Comparison of ENCODE assay signal across 9 mouse cellular contexts in the genomic region with DNA sequence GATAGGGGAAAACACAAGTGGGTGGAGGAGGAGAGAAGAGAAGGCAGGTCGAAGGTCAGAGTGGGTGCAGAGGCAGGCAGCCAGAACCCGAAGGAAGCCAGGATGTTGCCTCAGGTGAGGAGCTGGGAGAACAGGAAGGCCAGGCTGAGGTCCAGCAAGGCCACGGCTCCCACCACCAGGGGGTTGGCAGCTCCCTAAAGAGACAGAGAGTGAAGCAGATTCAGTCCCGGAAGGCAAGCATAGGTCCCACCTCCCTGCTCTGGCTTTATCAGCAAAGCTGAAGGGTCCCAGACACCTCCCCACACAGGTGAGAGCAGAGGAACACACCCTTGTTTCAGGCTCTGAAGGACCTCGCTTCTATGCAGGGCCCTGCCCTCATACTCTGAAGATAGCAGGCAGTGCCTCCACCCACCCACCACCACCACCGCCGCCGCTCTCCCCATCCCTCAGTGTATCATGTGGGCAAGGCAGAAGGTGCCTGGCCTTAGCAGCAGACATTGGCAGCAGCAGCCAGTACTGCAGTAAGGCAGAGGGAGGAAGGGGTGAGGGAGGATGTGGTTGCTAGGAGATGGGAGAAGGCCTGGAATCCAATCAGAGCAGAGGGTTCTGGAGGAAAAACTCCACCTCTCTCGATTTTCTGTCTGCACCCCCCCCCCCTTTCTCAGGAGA. TPM values are rescaled to one million over a fixed set of nuclear protein-coding genes. Genes with fewer than 3 reads are reported as not detected.
DNase-seq lines count a peak whose midpoint lies in the region; ATAC-seq lines count a peak whose summit lies in the region.
"Had no signal": no experiment of that assay in that cellular context is flagged by ENCODE, and none has a peak within 500 bp of the region (broad histone marks: within the 10 kb centered on the region; RNA-seq: fewer than 3 reads in every experiment).

No protein-coding gene starts in this region.

- H3K27me3 ChIP-seq in liver, embryonic 11.5 days (replicated peaks; ENCODE audit: control insufficient read depth, insufficient read depth, low read length): peaks cover 46% of the 10 kb centered on the region
- H3K27me3 ChIP-seq in hindbrain, embryonic 10.5 days (ENCODE audit: insufficient read depth, poor library complexity, severe bottlenecking): peaks cover 63% of the 10 kb centered on the region
- peaks cover 17% of the 10 kb centered on the region for H3K27me3 ChIP-seq in stomach, embryonic 15.5 days (replicated peaks)

- ATAC-seq in liver, embryonic 11.5 days (replicated peaks; ENCODE audit: low FRiP score): 0 out of 2 replicates have a peak, but pooled peaks have one; percentile 13
- ATAC-seq in stomach, embryonic 15.5 days (ENCODE audit: insufficient read depth, low FRiP score, low read depth): peak; percentile 14; the same call in 1 of the 2 replicates

- H3K4me2 ChIP-seq in liver, embryonic 11.5 days: no peak overlapping the region
- no peak overlapping the region for H3K4me2 ChIP-seq in stomach, embryonic 15.5 days

- no peak overlapping the region for H3K27ac ChIP-seq in liver, embryonic 11.5 days (ENCODE audit: low read depth, low read length)
- no peak overlapping the region; the same call in 1 of the 2 replicates for H3K27ac ChIP-seq in hindbrain, embryonic 10.5 days
- H3K27ac ChIP-seq in stomach, embryonic 15.5 days: no peak overlapping the region

- DNase-seq in liver, embryonic 11.5 days (ENCODE audit: low spot score): no peak
- no peak for DNase-seq in liver
- DNase-seq in hindbrain, embryonic 10.5 days (ENCODE audit: low spot score): peak; percentile 43
- DNase-seq in left cerebral cortex, postnatal 4 days: peak; percentile 84
- DNase-seq in gastrocnemius, postnatal 25 days: no peak
- no peak for DNase-seq in gastrocnemius, postnatal 14 days
- no peak for DNase-seq in urinary bladder, adult 18-20 months (ENCODE audit: low spot score in 2 of 2)

- H3K9me3 ChIP-seq in liver, embryonic 11.5 days (ENCODE audit: control insufficient read depth, low read length): no peaks in the 10 kb centered on the region
- H3K9me3 ChIP-seq in hindbrain, embryonic 10.5 days: no peaks in the 10 kb centered on the region
- no peaks in the 10 kb centered on the region for H3K9me3 ChIP-seq in stomach, embryonic 15.5 days

- H3K4me3 ChIP-seq in liver, embryonic 11.5 days (ENCODE audit: low read depth, low read length): no peak overlapping the region
- H3K4me3 ChIP-seq in hindbrain, embryonic 10.5 days: no peak overlapping the region
- H3K4me3 ChIP-seq in stomach, embryonic 15.5 days (replicated peaks): no peak overlapping the region

- intact Hi-C loops in left cerebral cortex, postnatal 4 days (cut with DNase I): no loop called here
- intact Hi-C loops in gastrocnemius, postnatal 14 days (cut with DNase I; ENCODE audit: low total_unique reads): no loop called here

- H3K4me1 ChIP-seq in liver, embryonic 11.5 days (replicated peaks; ENCODE audit: control insufficient read depth, insufficient read depth, low read length): peaks cover 16% of the 10 kb centered on the region; the same call in 1 of the 2 replicates
- peaks cover 56% of the 10 kb centered on the region for H3K4me1 ChIP-seq in hindbrain, embryonic 10.5 days (replicated peaks)
- H3K4me1 ChIP-seq in stomach, embryonic 15.5 days: peaks cover 34% of the 10 kb centered on the region

- 34% methylated on average over 9 of the region's 9 CpGs for WGBS in liver, embryonic 11.5 days
- WGBS in hindbrain, embryonic 10.5 days: 31% methylated on average over 9 of the region's 9 CpGs
- 36% methylated on average over 9 of the region's 9 CpGs for WGBS in stomach, embryonic 15.5 days

- no peak overlapping the region for H3K9ac ChIP-seq in liver, embryonic 11.5 days (ENCODE audit: low read depth, low read length)
- H3K9ac ChIP-seq in stomach, embryonic 15.5 days: no peak overlapping the region

- H3K36me3 ChIP-seq in liver, embryonic 11.5 days (ENCODE audit: control insufficient read depth, insufficient read depth, low read length): no peaks in the 10 kb centered on the region
- H3K36me3 ChIP-seq in hindbrain, embryonic 10.5 days: no peaks in the 10 kb centered on the region
- no peaks in the 10 kb centered on the region for H3K36me3 ChIP-seq in stomach, embryonic 15.5 days

RNA-seq across cellular contexts. Expression of a gene that starts 1.9 kb away (rescaled TPM):
- 45.1 and 52.9 TPM in 2 replicates for polyA plus RNA-seq in liver, embryonic 11.5 days (2014; fragmentation: Nextera tagmentation; extraction: Ambion mirVana)
- polyA plus RNA-seq in hindbrain, embryonic 10.5 days (2016; fragmentation: Nextera tagmentation; extraction: Ambion mirVana): 14.5 and 16.3 TPM in 2 replicates
- total RNA-seq in left cerebral cortex, postnatal 4 days (2021): 10 to 100 TPM; 25.8 to 31.4 TPM
- 38.5 and 42.5 TPM in 2 replicates for polyA plus RNA-seq in stomach, embryonic 15.5 days (2015; fragmentation: Nextera tagmentation; extraction: Ambion mirVana)
- 1 to 10 TPM; 4.8 to 5.7 TPM for total RNA-seq in gastrocnemius, postnatal 25 days (2021)
- total RNA-seq in gastrocnemius, postnatal 14 days (2021): 1 to 10 TPM; 4.1 to 7.0 TPM

RNA-seq across cellular contexts. Expression of a gene that starts 8.4 kb away (rescaled TPM):
- polyA plus RNA-seq in liver, embryonic 11.5 days (2014; fragmentation: Nextera tagmentation; extraction: Ambion mirVana): 0.44 and 0.60 TPM in 2 replicates
- 0.75 and 1.7 TPM in 2 replicates for polyA plus RNA-seq in hindbrain, embryonic 10.5 days (2016; fragmentation: Nextera tagmentation; extraction: Ambion mirVana)
- total RNA-seq in left cerebral cortex, postnatal 4 days (2021): 100 to 1,000 TPM; 366 to 399 TPM
- polyA plus RNA-seq in stomach, embryonic 15.5 days (2015; fragmentation: Nextera tagmentation; extraction: Ambion mirVana): 1.6 and 2.1 TPM in 2 replicates
- under 1 TPM; 0.28 to 0.35 TPM for total RNA-seq in gastrocnemius, postnatal 25 days (2021)
- total RNA-seq in gastrocnemius, postnatal 14 days (2021): under 1 TPM; 0.42 to 0.62 TPM
- total RNA-seq: common myeloid progenitor, adult 5-6 weeks had no signal

RNA-seq across cellular contexts. Expression of a gene that starts 13.8 kb away (rescaled TPM):
- polyA plus RNA-seq in liver, embryonic 11.5 days (2014; fragmentation: Nextera tagmentation; extraction: Ambion mirVana): 10.5 and 12.6 TPM in 2 replicates
- 24.4 and 26.1 TPM in 2 replicates for polyA plus RNA-seq in hindbrain, embryonic 10.5 days (2016; fragmentation: Nextera tagmentation; extraction: Ambion mirVana)
- 10 to 100 TPM; 34.7 to 35.7 TPM for total RNA-seq in left cerebral cortex, postnatal 4 days (2021)
- 19.4 and 21.6 TPM in 2 replicates for polyA plus RNA-seq in stomach, embryonic 15.5 days (2015; fragmentation: Nextera tagmentation; extraction: Ambion mirVana)
- 10 to 100 TPM; 10.5 to 11.1 TPM for total RNA-seq in gastrocnemius, postnatal 25 days (2021)
- 10 to 100 TPM; 11.1 to 12.3 TPM for total RNA-seq in gastrocnemius, postnatal 14 days (2021)

RNA-seq across cellular contexts. Expression of a gene that starts 16.2 kb away (rescaled TPM):
- polyA plus RNA-seq in liver, embryonic 11.5 days (2014; fragmentation: Nextera tagmentation; extraction: Ambion mirVana): 2.1 and 2.8 TPM in 2 replicates
- polyA plus RNA-seq in hindbrain, embryonic 10.5 days (2016; fragmentation: Nextera tagmentation; extraction: Ambion mirVana): 8.8 and 17.7 TPM in 2 replicates
- 10 to 100 TPM; 28.2 to 29.4 TPM for total RNA-seq in left cerebral cortex, postnatal 4 days (2021)
- 4.4 and 5.1 TPM in 2 replicates for polyA plus RNA-seq in stomach, embryonic 15.5 days (2015; fragmentation: Nextera tagmentation; extraction: Ambion mirVana)
- 1 to 10 TPM; 3.5 to 3.7 TPM for total RNA-seq in gastrocnemius, postnatal 25 days (2021)
- 1 to 10 TPM; 2.6 to 3.1 TPM for total RNA-seq in gastrocnemius, postnatal 14 days (2021)

Comparison
In these comparisons a context has a peak if more than half of its experiments do, and no peak if none do; other contexts are left out.
1. DNase-seq: peak in hindbrain, embryonic 10.5 days (single experiment) and left cerebral cortex, postnatal 4 days (single experiment); none in liver, embryonic 11.5 days (single experiment), liver (single experiment), gastrocnemius, postnatal 25 days (single experiment), gastrocnemius, postnatal 14 days (single experiment) and urinary bladder, adult 18-20 months (0 of 2).
2. RNA of a gene that starts 8.4 kb away (total RNA-seq): 366 to 399 TPM in left cerebral cortex, postnatal 4 days; 0.42 to 0.62 TPM in gastrocnemius, postnatal 14 days and 0.28 to 0.35 TPM in gastrocnemius, postnatal 25 days; every median in the first group is over 100 times any median in the second.